Mouse (Mus musculus): Measurements from ENCODE around the gene Rhoa. TPM values are rescaled to one million over a fixed set of nuclear protein-coding genes. Genes with fewer than 3 reads are reported as not detected.

Rhoa gene
- total RNA-seq, 2 experiments from 2014 or later, result 209 to 216 TPM

DNA sequence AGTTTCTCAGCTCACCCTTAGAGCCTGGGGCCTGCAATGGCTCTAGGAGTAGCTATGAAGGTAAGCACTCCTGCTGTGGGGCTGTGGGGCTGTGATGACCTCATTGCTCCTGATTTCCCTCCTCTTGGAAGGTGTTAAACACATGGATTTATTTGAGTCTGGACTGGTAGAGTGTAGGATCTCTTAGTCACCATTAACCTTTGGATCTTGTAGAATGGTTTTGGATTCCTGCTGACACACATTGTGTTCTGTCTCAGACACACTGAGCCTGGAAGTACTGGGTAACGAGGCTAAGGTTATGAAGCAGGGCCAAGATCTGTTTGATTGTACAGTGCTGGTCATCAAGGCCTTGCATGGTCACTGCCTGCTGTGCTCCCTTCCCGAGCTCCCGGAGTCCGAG is 73.4 kb downstream of the Rhoa start:
- no peak for DNase-seq (ENCODE audit: extremely low spot score in 1 of 2, low spot score in 2 of 2)

GRCm38 (mm10) chr9:108381382-108381781 is 75.5 kb downstream of the Rhoa start:
- intact Hi-C loops (cut with DNase I), result no loop called here
- no peak for DNase-seq (ENCODE audit: extremely low spot score in 1 of 2, low spot score in 2 of 2)

More for the DNA sequence above, 73.4 kb downstream of the Rhoa start:
- intact Hi-C loops (cut with DNase I), result no loop called here

DNA sequence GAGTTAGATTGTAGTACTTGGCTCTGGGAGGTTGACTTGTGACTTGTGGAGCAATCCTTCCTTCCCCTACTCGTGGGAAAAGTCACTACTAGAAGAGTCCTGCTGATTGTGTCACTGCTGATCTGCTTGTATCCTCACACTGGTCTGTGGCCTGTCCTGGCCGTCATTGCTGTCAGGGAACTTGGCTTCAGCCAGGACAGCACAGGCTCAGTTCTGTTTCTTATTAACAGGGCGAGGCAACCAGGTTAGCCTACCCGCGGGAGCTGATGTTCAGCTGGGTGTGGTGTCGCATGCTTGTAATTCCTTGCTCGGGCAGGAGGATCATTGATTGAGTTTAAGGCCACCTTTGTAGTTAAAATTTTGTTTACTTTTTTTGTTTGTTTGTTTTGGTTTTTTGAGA is 79.1 kb downstream of the Rhoa start:
- intact Hi-C loops (cut with DNase I), result loop anchor here (5.0 kb wide), 1 partner anchor 33 kb away; no protein-coding TSS in a partner anchor

DNA sequence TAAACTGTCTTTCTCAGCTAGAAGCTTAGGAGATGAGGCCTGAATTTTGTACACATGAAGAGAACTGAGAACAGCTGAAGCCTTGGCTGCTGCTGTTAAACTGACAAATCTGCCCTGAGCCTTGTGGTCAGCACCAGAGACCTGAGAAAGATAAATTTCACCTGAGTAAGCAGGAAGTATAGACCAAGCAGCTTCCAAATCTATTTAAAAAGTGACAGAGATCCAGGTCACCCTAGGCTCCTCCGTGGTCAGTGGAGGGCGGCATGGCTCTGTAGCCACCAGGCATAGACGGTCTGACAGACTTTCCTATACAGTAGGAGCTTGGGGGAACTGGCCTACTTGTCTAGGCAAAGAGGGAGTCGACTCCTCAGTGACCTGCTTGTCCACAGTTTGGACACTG is 80.9 kb downstream of the Rhoa start:
- intact Hi-C loops (cut with DNase I), result loop anchor here (5.0 kb wide), 1 partner anchor 35 kb away; no protein-coding TSS in a partner anchor
- DNase-seq (ENCODE audit: extremely low spot score in 1 of 2, low spot score in 2 of 2), result no peak

More for the DNA sequence above, 79.1 kb downstream of the Rhoa start:
- DNase-seq (ENCODE audit: extremely low spot score in 1 of 2, low spot score in 2 of 2), result no peak

Other genes with a start within 250 kb of the Rhoa start
- not detected for gene Mst1, start 225.7 kb upstream of the Rhoa start, total RNA-seq (2021)
- gene Rnf123, start 222.8 kb upstream of the Rhoa start, total RNA-seq (2021), result 10 to 100 TPM; 91.1 to 94.2 TPM
- 10 to 100 TPM; 30.7 to 41.3 TPM for gene Apeh, start 211.5 kb upstream of the Rhoa start, total RNA-seq (2021)
- 100 to 1,000 TPM; 139 to 142 TPM for gene Bsn, start 115.7 kb upstream of the Rhoa start, total RNA-seq (2021)
- gene Dag1, start 42.2 kb upstream of the Rhoa start, total RNA-seq (2021), result 100 to 1,000 TPM; 131 to 135 TPM
- gene Nicn1, start 15.7 kb upstream of the Rhoa start, total RNA-seq (2021), result 100 to 1,000 TPM; 118 to 122 TPM
- 10 to 100 TPM; 22.5 to 23.5 TPM for gene Amt, start 9.3 kb upstream of the Rhoa start, total RNA-seq (2021)
- gene Tcta, start within 50 bp of the Rhoa start, total RNA-seq (2021), result 10 to 100 TPM; 58.0 to 59.3 TPM
- 10 to 100 TPM; 91.2 to 92.6 TPM for gene Gpx1, start 32.8 kb downstream of the Rhoa start, total RNA-seq (2021)
- gene Usp4, start 41.7 kb downstream of the Rhoa start, total RNA-seq (2021), result 100 to 1,000 TPM; 122 to 125 TPM
- gene 1700102P08Rik, start 86.7 kb downstream of the Rhoa start, total RNA-seq (2021), result 1 to 10 TPM; 1.4 to 2.1 TPM
- gene Ccdc36, start 122.4 kb downstream of the Rhoa start, total RNA-seq (2021), result under 1 TPM; 0.19 to 0.26 TPM
- not detected for gene BC048562, start 130.4 kb downstream of the Rhoa start, total RNA-seq (2021)
- gene Ccdc71, start 154.4 kb downstream of the Rhoa start, total RNA-seq (2021), result 10 to 100 TPM; 38.7 to 39.6 TPM
- gene Klhdc8b, start 155.5 kb downstream of the Rhoa start, total RNA-seq (2021), result 10 to 100 TPM; 32.5 to 35.9 TPM
- gene Lamb2, start 173.6 kb downstream of the Rhoa start, total RNA-seq (2021), result 10 to 100 TPM; 29.6 to 34.2 TPM
- 100 to 1,000 TPM; 104 to 114 TPM for gene Usp19, start 184.5 kb downstream of the Rhoa start, total RNA-seq (2021)
- gene Qars, start 201.6 kb downstream of the Rhoa start, total RNA-seq (2021), result 10 to 100 TPM; 82.9 to 91.8 TPM
- 100 to 1,000 TPM; 125 to 131 TPM for gene Qrich1, start 210.7 kb downstream of the Rhoa start, total RNA-seq (2021)